Mouse (Mus musculus): ENCODE data around the gene Evi5. TPM values are rescaled to one million over a fixed set of nuclear protein-coding genes. Genes with fewer than 3 reads are reported as not detected.

Evi5 gene
- polyA plus RNA-seq, 1 experiment from 2014 or later: 63.6 TPM

DNA sequence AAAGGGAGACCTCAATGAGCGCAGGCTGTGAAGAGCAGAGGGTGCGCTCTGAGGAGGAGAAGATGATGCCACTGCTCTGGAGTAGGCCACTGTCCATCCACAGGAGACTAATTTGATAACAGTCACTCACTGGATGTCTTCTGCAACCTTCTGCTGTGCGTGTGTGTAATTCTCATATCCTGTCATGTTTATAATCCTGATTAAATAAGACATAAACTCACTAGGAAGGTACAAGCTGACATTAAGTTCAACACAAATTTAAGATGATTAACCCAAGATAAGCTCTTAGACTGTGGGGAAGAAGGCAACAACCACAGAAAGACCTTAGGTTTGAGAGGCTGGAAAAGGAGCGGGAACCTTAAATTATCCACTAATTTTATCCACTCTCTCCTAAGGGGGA, 109.0 kb downstream of the Evi5 start:
- H3K4me3 ChIP-seq (ENCODE audit: low read depth, low read length): no peak overlapping the region
- H3K4me2 ChIP-seq (ENCODE audit: low read length): no peak overlapping the region
- H3K36me3 ChIP-seq (ENCODE audit: control insufficient read depth, insufficient read depth, low read length): no peaks in the 10 kb centered on the region; the same call in 1 of the 2 replicates
- H3K27ac ChIP-seq (ENCODE audit: low read depth): no peak overlapping the region
- ATAC-seq (replicated peaks; ENCODE audit: low FRiP score, low TSS enrichment, low read depth) (no peak), DNase-seq (ENCODE audit: low spot score) (no peak)
- no peaks in the 10 kb centered on the region for H3K4me1 ChIP-seq (replicated peaks; ENCODE audit: control insufficient read depth, insufficient read depth, low read length)
- 84% methylated on average over 4 of the region's 4 CpGs for WGBS
- H3K9me3 ChIP-seq (ENCODE audit: control insufficient read depth, low read length): no peaks in the 10 kb centered on the region
- no peaks in the 10 kb centered on the region for H3K27me3 ChIP-seq (replicated peaks; ENCODE audit: control insufficient read depth, insufficient read depth, low read length)
- H3K9ac ChIP-seq (ENCODE audit: low read length): no peak overlapping the region

DNA sequence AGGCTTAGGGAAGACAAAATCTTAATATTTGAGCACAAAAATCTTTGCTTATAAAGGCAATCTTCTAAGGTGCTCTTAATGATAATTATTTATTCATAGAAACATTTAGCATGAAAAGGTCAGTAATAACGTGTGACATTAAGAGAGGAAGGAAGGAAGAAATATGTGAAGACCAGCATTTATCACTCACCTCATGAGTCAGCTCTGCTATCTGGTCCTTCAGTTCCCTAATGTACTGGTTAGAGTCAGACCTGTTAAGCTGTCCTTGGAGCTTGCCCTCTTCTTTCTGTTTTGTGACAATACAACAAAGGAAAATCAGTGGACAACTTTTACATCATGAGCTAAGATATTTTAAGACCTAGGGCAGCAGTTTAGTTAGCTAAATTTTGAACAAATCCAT, 110.4 kb downstream of the Evi5 start:
- H3K4me3 ChIP-seq (ENCODE audit: low read depth, low read length): no peak overlapping the region
- no peaks in the 10 kb centered on the region for H3K4me1 ChIP-seq (replicated peaks; ENCODE audit: control insufficient read depth, insufficient read depth, low read length)
- no peak for ATAC-seq (replicated peaks; ENCODE audit: low FRiP score, low TSS enrichment, low read depth)
- no peak overlapping the region for H3K9ac ChIP-seq (ENCODE audit: low read length)
- H3K36me3 ChIP-seq (ENCODE audit: control insufficient read depth, insufficient read depth, low read length): no peaks in the 10 kb centered on the region; the same call in 1 of the 2 replicates
- H3K27ac ChIP-seq (ENCODE audit: low read depth): no peak overlapping the region
- DNase-seq (ENCODE audit: low spot score): no peak
- H3K9me3 ChIP-seq (ENCODE audit: control insufficient read depth, low read length): no peaks in the 10 kb centered on the region
- WGBS: 76% methylated on average over 1 of the region's 1 CpGs
- no peak overlapping the region for H3K4me2 ChIP-seq (ENCODE audit: low read length)
- H3K27me3 ChIP-seq (replicated peaks; ENCODE audit: control insufficient read depth, insufficient read depth, low read length): no peaks in the 10 kb centered on the region

DNA sequence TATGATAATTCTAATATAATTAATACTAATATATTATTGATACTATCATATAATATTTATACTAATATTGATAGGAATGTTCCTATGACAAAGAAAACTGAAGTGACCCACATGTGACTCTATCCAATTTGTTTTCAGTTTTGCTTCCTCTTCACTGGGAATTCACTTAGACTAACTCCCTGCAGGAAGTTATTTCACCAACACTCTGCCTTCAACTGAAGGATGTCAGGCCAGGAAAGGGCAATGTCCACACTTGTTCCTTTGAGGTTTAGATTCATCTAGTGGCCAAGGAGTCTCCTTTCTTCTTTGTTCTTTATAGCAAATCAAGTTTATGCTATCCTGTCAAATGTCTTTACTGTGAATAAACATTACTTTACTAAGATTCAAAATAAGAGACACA, 111.2 kb downstream of the Evi5 start:
- ATAC-seq (replicated peaks; ENCODE audit: low FRiP score, low TSS enrichment, low read depth): no peak
- H3K9ac ChIP-seq (ENCODE audit: low read length): no peak overlapping the region
- no peak overlapping the region for H3K27ac ChIP-seq (ENCODE audit: low read depth)
- H3K4me3 ChIP-seq (ENCODE audit: low read depth, low read length): no peak overlapping the region
- no peak overlapping the region for H3K4me2 ChIP-seq (ENCODE audit: low read length)
- no peak for DNase-seq (ENCODE audit: low spot score)
- no peaks in the 10 kb centered on the region for H3K9me3 ChIP-seq (ENCODE audit: control insufficient read depth, low read length)
- H3K36me3 ChIP-seq (ENCODE audit: control insufficient read depth, insufficient read depth, low read length): no peaks in the 10 kb centered on the region; the same call in 1 of the 2 replicates
- H3K4me1 ChIP-seq (replicated peaks; ENCODE audit: control insufficient read depth, insufficient read depth, low read length): no peaks in the 10 kb centered on the region
- H3K27me3 ChIP-seq (replicated peaks; ENCODE audit: control insufficient read depth, insufficient read depth, low read length): no peaks in the 10 kb centered on the region

DNA sequence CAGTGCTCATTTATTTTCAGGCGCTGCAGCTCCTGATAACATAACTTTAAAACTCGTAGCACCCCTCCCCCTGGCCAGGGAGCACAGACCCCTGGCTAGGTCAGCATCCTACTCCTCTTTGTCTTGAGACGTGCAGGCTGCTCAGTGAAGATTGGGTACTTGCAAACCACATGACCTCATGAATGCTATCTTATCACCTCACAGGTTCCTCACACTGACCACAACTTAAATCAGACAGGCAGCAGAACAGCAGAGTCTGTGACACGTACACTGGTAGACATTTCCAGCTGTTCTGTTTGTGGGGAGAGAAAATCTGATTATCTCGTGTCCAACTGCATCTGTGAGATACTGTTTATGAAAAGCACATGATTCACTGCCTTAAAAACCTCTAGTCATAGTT, 115.8 kb downstream of the Evi5 start:
- Histone ChIP-seq H3K36me3 (ENCODE audit: control insufficient read depth, insufficient read depth, low read length) (peaks cover 6% of the 10 kb centered on the region; the same call in 1 of the 2 replicates), H3K9ac (ENCODE audit: low read length) (no peak overlapping the region), H3K27ac (ENCODE audit: low read depth) (no peak overlapping the region), H3K27me3 (replicated peaks; ENCODE audit: control insufficient read depth, insufficient read depth, low read length) (no peaks in the 10 kb centered on the region), H3K4me3 (ENCODE audit: low read depth, low read length) (no peak overlapping the region), H3K9me3 (ENCODE audit: control insufficient read depth, low read length) (no peaks in the 10 kb centered on the region), H3K4me2 (ENCODE audit: low read length) (no peak overlapping the region), H3K4me1 (replicated peaks; ENCODE audit: control insufficient read depth, insufficient read depth, low read length) (no peaks in the 10 kb centered on the region)
- DNase-seq (ENCODE audit: low spot score): no peak
- ATAC-seq (replicated peaks; ENCODE audit: low FRiP score, low TSS enrichment, low read depth): no peak
- WGBS: 36% methylated on average over 5 of the region's 5 CpGs

DNA sequence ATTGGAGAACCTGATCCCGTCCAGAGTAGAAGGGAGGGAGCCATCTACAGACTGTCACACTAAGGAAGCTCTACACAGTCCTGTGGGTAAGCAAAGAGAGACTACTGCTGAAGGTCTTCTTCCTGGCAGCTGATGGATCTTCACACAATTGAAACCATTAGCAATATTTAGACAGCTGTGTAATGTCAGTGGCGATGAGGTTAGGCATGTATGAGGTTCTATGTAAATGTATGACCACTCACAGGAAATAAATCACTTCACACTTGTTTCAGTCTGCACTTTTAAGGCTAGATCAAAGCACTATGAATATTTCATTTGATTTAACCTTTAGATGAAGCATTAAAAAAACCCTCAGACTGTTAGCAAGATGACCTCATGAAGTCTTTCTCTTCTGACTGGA, 118.8 kb downstream of the Evi5 start:
- no peak overlapping the region for H3K9ac ChIP-seq (ENCODE audit: low read length)
- no peak overlapping the region for H3K27ac ChIP-seq (ENCODE audit: low read depth)
- no peaks in the 10 kb centered on the region for H3K9me3 ChIP-seq (ENCODE audit: control insufficient read depth, low read length)
- DNase-seq (ENCODE audit: low spot score): no peak
- H3K4me1 ChIP-seq (replicated peaks; ENCODE audit: control insufficient read depth, insufficient read depth, low read length): no peaks in the 10 kb centered on the region
- no peak overlapping the region for H3K4me3 ChIP-seq (ENCODE audit: low read depth, low read length)
- ATAC-seq (replicated peaks; ENCODE audit: low FRiP score, low TSS enrichment, low read depth): no peak
- WGBS: 74% methylated on average over 2 of the region's 2 CpGs
- H3K4me2 ChIP-seq (ENCODE audit: low read length): no peak overlapping the region
- 0 out of 2 replicates have a peak, but pooled peaks cover 6% of the 10 kb centered on the region for H3K36me3 ChIP-seq (ENCODE audit: control insufficient read depth, insufficient read depth, low read length)
- no peaks in the 10 kb centered on the region for H3K27me3 ChIP-seq (replicated peaks; ENCODE audit: control insufficient read depth, insufficient read depth, low read length)

DNA sequence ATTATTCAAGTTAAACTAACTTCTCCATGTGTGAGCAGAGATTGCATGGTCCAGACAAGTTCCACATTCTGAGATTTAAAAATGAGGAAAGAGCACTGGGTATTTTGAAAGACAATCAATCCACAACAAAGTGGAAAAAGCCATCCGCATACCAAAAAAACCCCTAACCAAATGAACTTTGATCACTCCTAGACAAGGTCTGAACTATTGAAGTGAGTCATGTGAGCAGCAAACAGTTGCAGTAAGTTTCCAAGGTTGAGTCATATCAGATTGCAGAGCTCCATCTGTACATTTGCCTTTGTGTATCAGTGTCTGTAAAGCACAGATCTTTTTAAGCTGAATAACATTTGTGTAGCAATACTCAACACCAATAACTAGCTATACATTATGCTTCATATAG, 120.2 kb downstream of the Evi5 start:
- 87% methylated on average over 1 of the region's 1 CpGs for WGBS
- Histone ChIP-seq H3K4me1 (replicated peaks; ENCODE audit: control insufficient read depth, insufficient read depth, low read length) (no peaks in the 10 kb centered on the region), H3K4me2 (ENCODE audit: low read length) (no peak overlapping the region), H3K4me3 (ENCODE audit: low read depth, low read length) (no peak overlapping the region), H3K9me3 (ENCODE audit: control insufficient read depth, low read length) (no peaks in the 10 kb centered on the region), H3K9ac (ENCODE audit: low read length) (no peak overlapping the region), H3K27me3 (replicated peaks; ENCODE audit: control insufficient read depth, insufficient read depth, low read length) (no peaks in the 10 kb centered on the region), H3K36me3 (ENCODE audit: control insufficient read depth, insufficient read depth, low read length) (peaks cover 6% of the 10 kb centered on the region; the same call in 1 of the 2 replicates), H3K27ac (ENCODE audit: low read depth) (no peak overlapping the region)
- no peak for ATAC-seq (replicated peaks; ENCODE audit: low FRiP score, low TSS enrichment, low read depth)
- DNase-seq (ENCODE audit: low spot score): no peak

DNA sequence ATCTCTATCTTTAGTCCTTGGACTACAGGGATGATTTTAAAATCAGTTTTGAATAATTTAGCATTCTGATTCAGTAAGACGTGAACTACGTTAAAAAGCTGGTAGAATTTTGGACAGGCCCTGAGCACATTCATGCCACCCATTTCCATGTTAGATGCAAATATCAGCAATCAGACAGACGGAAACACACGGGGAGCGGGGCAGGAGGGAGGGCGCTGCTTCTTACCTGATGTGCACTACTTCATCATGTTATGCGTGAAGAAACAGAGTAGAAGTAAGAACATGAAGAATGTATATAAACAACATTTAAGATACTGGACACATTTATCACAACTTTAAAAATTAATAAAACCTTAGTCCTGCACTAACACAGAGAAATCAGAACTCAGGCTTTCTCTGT, 121.3 kb downstream of the Evi5 start:
- Histone ChIP-seq H3K4me2 (ENCODE audit: low read length) (no peak overlapping the region), H3K27me3 (replicated peaks; ENCODE audit: control insufficient read depth, insufficient read depth, low read length) (no peaks in the 10 kb centered on the region), H3K4me3 (ENCODE audit: low read depth, low read length) (no peak overlapping the region), H3K9ac (ENCODE audit: low read length) (no peak overlapping the region), H3K27ac (ENCODE audit: low read depth) (no peak overlapping the region), H3K4me1 (replicated peaks; ENCODE audit: control insufficient read depth, insufficient read depth, low read length) (no peaks in the 10 kb centered on the region), H3K9me3 (ENCODE audit: control insufficient read depth, low read length) (no peaks in the 10 kb centered on the region), H3K36me3 (ENCODE audit: control insufficient read depth, insufficient read depth, low read length) (peaks cover 6% of the 10 kb centered on the region; the same call in 1 of the 2 replicates)
- DNase-seq (ENCODE audit: low spot score): no peak
- WGBS: 92% methylated on average over 7 of the region's 7 CpGs
- ATAC-seq (replicated peaks; ENCODE audit: low FRiP score, low TSS enrichment, low read depth): no peak

DNA sequence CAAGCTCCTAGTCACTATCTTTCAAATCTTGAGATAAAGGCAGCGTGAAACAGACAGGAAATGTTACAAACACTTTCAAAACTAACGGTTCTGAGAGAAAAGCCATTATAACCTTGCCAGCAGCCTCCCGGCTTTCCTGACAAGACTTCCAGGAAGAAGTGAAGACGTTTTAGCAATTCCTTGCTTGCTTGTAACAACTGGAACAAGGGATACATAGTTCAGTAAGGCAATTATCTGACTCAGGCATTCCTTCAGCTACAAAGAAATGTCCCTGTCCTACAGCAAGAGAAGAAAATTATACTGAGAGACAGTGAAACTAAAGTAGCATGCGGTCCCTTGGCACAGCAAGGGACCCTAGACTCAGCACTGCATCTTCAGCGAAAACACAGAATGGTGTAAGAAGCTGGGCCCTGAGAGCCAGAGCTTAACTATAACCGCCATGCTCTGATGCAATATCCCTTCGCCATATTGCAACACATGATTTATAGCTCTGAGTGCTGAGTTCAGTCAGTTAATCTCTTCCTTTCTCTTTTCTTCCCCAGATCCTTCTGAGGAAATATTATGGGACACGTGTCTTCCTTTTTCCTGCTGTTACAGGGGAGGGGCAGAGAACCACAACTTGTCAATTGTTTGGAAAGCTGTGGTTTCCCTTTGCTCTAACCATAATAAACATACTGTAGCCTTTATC, 125.5 kb downstream of the Evi5 start:
- H3K9me3 ChIP-seq (ENCODE audit: control insufficient read depth, low read length): no peaks in the 10 kb centered on the region
- no peak for ATAC-seq (replicated peaks; ENCODE audit: low FRiP score, low TSS enrichment, low read depth)
- H3K27me3 ChIP-seq (replicated peaks; ENCODE audit: control insufficient read depth, insufficient read depth, low read length): no peaks in the 10 kb centered on the region
- no peaks in the 10 kb centered on the region for H3K4me1 ChIP-seq (replicated peaks; ENCODE audit: control insufficient read depth, insufficient read depth, low read length)
- H3K9ac ChIP-seq (ENCODE audit: low read length): no peak overlapping the region
- no peak for DNase-seq (ENCODE audit: low spot score)
- H3K4me2 ChIP-seq (ENCODE audit: low read length): no peak overlapping the region
- WGBS: 49% methylated on average over 9 of the region's 9 CpGs
- H3K4me3 ChIP-seq (ENCODE audit: low read depth, low read length): no peak overlapping the region
- no peak overlapping the region for H3K27ac ChIP-seq (ENCODE audit: low read depth)
- H3K36me3 ChIP-seq (ENCODE audit: control insufficient read depth, insufficient read depth, low read length): peaks cover 18% of the 10 kb centered on the region; the same call in 1 of the 2 replicates

DNA sequence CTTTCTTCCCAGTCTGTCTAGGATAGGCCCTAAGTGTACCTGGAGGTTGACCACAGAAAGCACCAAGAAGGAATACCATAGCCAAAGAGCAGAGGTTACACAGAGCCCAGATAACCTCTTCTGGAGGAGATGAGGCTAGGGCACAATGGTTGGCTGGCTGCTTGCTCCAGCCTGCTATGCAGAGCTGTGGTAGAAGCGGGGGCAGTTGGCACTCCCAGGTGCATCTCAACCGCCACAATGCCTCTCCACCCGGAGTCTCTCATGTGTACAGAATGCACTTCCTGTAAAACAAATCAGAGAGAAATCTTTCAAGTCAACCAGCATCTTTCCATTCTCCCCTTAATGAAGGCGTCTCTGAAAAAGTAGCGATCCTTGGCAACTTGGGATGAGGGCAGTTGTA, 135.9 kb downstream of the Evi5 start:
- Histone ChIP-seq H3K9ac (ENCODE audit: low read length) (no peak overlapping the region), H3K36me3 (ENCODE audit: control insufficient read depth, insufficient read depth, low read length) (0 out of 2 replicates have a peak, but pooled peaks cover 3% of the 10 kb centered on the region), H3K4me3 (ENCODE audit: low read depth, low read length) (no peak overlapping the region), H3K4me2 (ENCODE audit: low read length) (no peak overlapping the region), H3K27ac (ENCODE audit: low read depth) (no peak overlapping the region), H3K4me1 (replicated peaks; ENCODE audit: control insufficient read depth, insufficient read depth, low read length) (no peaks in the 10 kb centered on the region), H3K27me3 (replicated peaks; ENCODE audit: control insufficient read depth, insufficient read depth, low read length) (no peaks in the 10 kb centered on the region), H3K9me3 (ENCODE audit: control insufficient read depth, low read length) (no peaks in the 10 kb centered on the region)
- no peak for ATAC-seq (replicated peaks; ENCODE audit: low FRiP score, low TSS enrichment, low read depth)
- WGBS: 94% methylated on average over 5 of the region's 5 CpGs
- DNase-seq (ENCODE audit: low spot score): no peak
